Mouse (Mus musculus) forebrain, postnatal 0 days (tissue): ENCODE results near the gene Ccdc121. TPM values are rescaled to one million over a fixed set of nuclear protein-coding genes. Genes with fewer than 3 reads are reported as not detected.
"Not testable (repeated sequence)": the region's sequence is repeated elsewhere in the genome, so short reads cannot be mapped to it uniquely, and the experiment has no call there.

Experiments used
- ATAC-seq: fragments of 200-750 bp; cut with Nextera tagmentation; 2 replicates; pipeline ENCODE4 v1.8.0; 2017; ENCODE audit warnings: mild to moderate bottlenecking, moderate library complexity
- DNase-seq: peaks from one replicate; pipeline ENCODE4 v3.0.0-alpha.2; 2015
- H3K27ac ChIP-seq: fragments of 300-500 bp; sonication (generic); 2 replicates; pipeline ENCODE4 v1.5.1; 2014; ENCODE audit warnings: low read depth, mild to moderate bottlenecking, antibody characterized with exemption, low read length, moderate library complexity, mixed read lengths
- H3K27me3 ChIP-seq: fragments of 300-500 bp; sonication (generic); 2 replicates; pipeline ENCODE4 v1.6.1; 2014; ENCODE audit warnings: mild to moderate bottlenecking, low read length, mixed read lengths; ENCODE audit not compliant: insufficient read depth
- H3K36me3 ChIP-seq: fragments of 300-500 bp; sonication (generic); 2 replicates; pipeline ENCODE4 v1.6.1; 2014; ENCODE audit warnings: mild to moderate bottlenecking, moderate library complexity; ENCODE audit not compliant: insufficient read depth
- H3K4me1 ChIP-seq: fragments of 300-500 bp; sonication (generic); 2 replicates; pipeline ENCODE4 v1.6.1; 2014; ENCODE audit warnings: antibody characterized with exemption; ENCODE audit not compliant: insufficient read depth
- H3K4me2 ChIP-seq: fragments of 300-500 bp; sonication (generic); 2 replicates; pipeline ENCODE4 v1.6.1; 2014; ENCODE audit warnings: low read depth, mild to moderate bottlenecking, moderate library complexity
- H3K4me3 ChIP-seq: fragments of 300-500 bp; sonication (generic); 2 replicates; pipeline ENCODE4 v1.5.1; 2014; ENCODE audit warnings: low read depth, low read length, mixed read lengths
- H3K9ac ChIP-seq: fragments of 300-500 bp; sonication (generic); 2 replicates; pipeline ENCODE4 v1.6.1; 2014; ENCODE audit warnings: mild to moderate bottlenecking
- H3K9me3 ChIP-seq: fragments of 300-500 bp; sonication (generic); 2 replicates; pipeline ENCODE4 v1.6.1; 2016; ENCODE audit warnings: low read length
- CTCF ChIP-seq: sonication (generic); IDR thresholded peaks from 2 replicates; pipeline ENCODE4 v1.5.1; 2016; ENCODE audit warnings: antibody characterized with exemption, control low read depth, low read depth
- WGBS: fragments of 180-500 bp; shearing (Covaris S2); extraction: QIAGEN DNeasy Blood & Tissue Kit; methylation state at CpG from one replicate; pipeline ENCODE4 v1.1.7; 2014; 5-methylcytosine and 5-hydroxymethylcytosine counted together
- polyA plus RNA-seq: library from polyadenylated mRNA; unstranded; fragments of >200 nt; fragmentation: Nextera tagmentation; extraction: Ambion mirVana; gene quantifications from 2 replicates; pipeline ENCODE4 v1.2.1, GENCODE M21; 2015
- total RNA-seq: library from RNA; depleted of rRNA; stranded (reverse); fragments of >200 nt; gene quantifications from 2 replicates; pipeline ENCODE4 v1.2.3, GENCODE M21; 2014

The Ccdc121 gene
- total and polyA plus RNA-seq, 2 experiments from 2014 or later: 0.38 to 0.51 TPM

DNA sequence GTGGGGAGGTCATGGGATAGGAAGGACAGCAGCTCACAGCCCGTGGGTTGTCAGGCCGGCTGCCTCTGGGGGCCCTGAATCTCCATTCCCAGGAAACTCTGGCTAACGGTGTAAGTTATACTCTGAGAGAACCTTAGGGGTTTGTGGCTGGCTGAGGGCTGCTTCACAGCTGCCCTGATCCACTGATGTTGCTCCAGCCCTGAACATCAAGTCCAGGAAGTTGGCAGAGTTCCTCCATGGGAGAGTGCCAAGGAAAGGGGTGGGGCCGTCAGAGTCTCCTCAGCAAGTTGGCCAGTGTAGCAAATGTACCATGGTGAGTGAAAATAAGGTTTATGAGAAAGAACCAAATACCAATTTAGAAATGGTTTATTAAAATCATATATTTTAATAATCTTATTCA lies 18.1 kb upstream of the Ccdc121 start:
- DNase-seq (peak; percentile 57), ATAC-seq (no peak)
- H3K4me1 ChIP-seq: no peaks in the 10 kb centered on the region
- 55% methylated on average over 4 of the region's 4 CpGs for WGBS
- no peak for TF ChIP-seq CTCF
- no peak overlapping the region for H3K9ac ChIP-seq
- no peak overlapping the region for H3K4me3 ChIP-seq
- no peak overlapping the region for H3K27ac ChIP-seq
- no peak overlapping the region for H3K4me2 ChIP-seq
- H3K9me3 ChIP-seq: no peaks in the 10 kb centered on the region
- H3K27me3 ChIP-seq: no peaks in the 10 kb centered on the region
- H3K36me3 ChIP-seq: no peaks in the 10 kb centered on the region

GRCm38 (mm10) chr1:181525996-181526395 lies 14.7 kb upstream of the Ccdc121 start:
- H3K27me3 ChIP-seq: no peaks in the 10 kb centered on the region
- no peaks in the 10 kb centered on the region for H3K9me3 ChIP-seq
- no peak for DNase-seq
- no peak overlapping the region for H3K9ac ChIP-seq
- H3K4me2 ChIP-seq: no peak overlapping the region
- H3K4me3 ChIP-seq: no peak overlapping the region
- no peak overlapping the region for H3K27ac ChIP-seq
- ATAC-seq: no peak
- 63% methylated on average over 5 of the region's 5 CpGs for WGBS
- TF ChIP-seq CTCF: no peak
- no peaks in the 10 kb centered on the region for H3K36me3 ChIP-seq
- no peaks in the 10 kb centered on the region for H3K4me1 ChIP-seq

GRCm38 (mm10) chr1:181523831-181524230 lies 12.6 kb upstream of the Ccdc121 start:
- Histone ChIP-seq H3K27ac (no peak overlapping the region), H3K36me3 (no peaks in the 10 kb centered on the region), H3K4me1 (no peaks in the 10 kb centered on the region), H3K9me3 (no peaks in the 10 kb centered on the region), H3K27me3 (no peaks in the 10 kb centered on the region), H3K4me2 (no peak overlapping the region), H3K4me3 (no peak overlapping the region), H3K9ac (no peak overlapping the region)
- DNase-seq (no peak), ATAC-seq (no peak)
- no peak for TF ChIP-seq CTCF
- WGBS: 47% methylated on average over 5 of the region's 5 CpGs

- Histone ChIP-seq H3K27ac (no peak overlapping the region), H3K9ac (no peak overlapping the region), H3K4me2 (no peak overlapping the region), H3K4me1 (no peaks in the 10 kb centered on the region), H3K27me3 (no peaks in the 10 kb centered on the region), H3K4me3 (no peak overlapping the region), H3K9me3 (no peaks in the 10 kb centered on the region), H3K36me3 (no peaks in the 10 kb centered on the region)
- 53% methylated on average over 11 of the region's 11 CpGs for WGBS
- peak; percentile 50; the same call in 1 of the 2 replicates for ATAC-seq
- no peak for DNase-seq
- TF ChIP-seq CTCF: no peak
These were observed 10.3 kb upstream of the Ccdc121 start for GRCm38 (mm10) chr1:181521401-181522091.

- H3K27ac ChIP-seq: no peak overlapping the region
- TF ChIP-seq CTCF: peak; percentile 38
- no peaks in the 10 kb centered on the region for H3K9me3 ChIP-seq
- no peaks in the 10 kb centered on the region for H3K4me1 ChIP-seq
- H3K27me3 ChIP-seq: no peaks in the 10 kb centered on the region
- WGBS: 83% methylated on average over 4 of the region's 4 CpGs
- H3K9ac ChIP-seq: no peak overlapping the region
- no peaks in the 10 kb centered on the region for H3K36me3 ChIP-seq
- DNase-seq (no peak), ATAC-seq (no peak)
- H3K4me3 ChIP-seq: no peak overlapping the region
- H3K4me2 ChIP-seq: no peak overlapping the region
These were observed 7.9 kb upstream of the Ccdc121 start for GRCm38 (mm10) chr1:181519137-181519536.

DNA sequence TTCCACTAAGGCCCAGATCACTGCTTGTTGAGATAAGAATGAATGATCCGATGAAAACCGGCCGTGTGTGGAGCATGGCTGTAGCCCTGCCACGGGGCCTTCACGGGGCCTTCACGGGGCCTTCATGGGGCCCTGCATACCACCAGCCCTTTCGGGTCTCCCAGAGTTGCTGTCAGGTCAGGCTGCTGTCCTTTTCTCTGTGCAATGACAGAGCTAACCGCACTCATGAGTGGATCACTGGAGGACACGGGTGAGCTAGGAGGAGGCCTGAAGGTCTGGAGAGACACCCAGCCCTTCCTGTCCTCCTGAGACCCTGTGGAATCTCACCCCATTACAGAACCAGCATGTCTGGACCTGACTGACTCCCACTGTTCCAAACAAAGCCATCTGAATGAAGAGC lies 6.8 kb upstream of the Ccdc121 start:
- no peak overlapping the region for H3K4me2 ChIP-seq
- H3K4me1 ChIP-seq: no peaks in the 10 kb centered on the region
- H3K4me3 ChIP-seq: no peak overlapping the region
- H3K9ac ChIP-seq: no peak overlapping the region
- DNase-seq (no peak), ATAC-seq (no peak)
- H3K36me3 ChIP-seq: no peaks in the 10 kb centered on the region
- H3K9me3 ChIP-seq: no peaks in the 10 kb centered on the region
- no peak overlapping the region for H3K27ac ChIP-seq
- H3K27me3 ChIP-seq: no peaks in the 10 kb centered on the region
- WGBS: 93% methylated on average over 9 of the region's 9 CpGs
- TF ChIP-seq CTCF: no peak

GRCm38 (mm10) chr1:181512430-181513129 lies 1.3 kb upstream of the Ccdc121 start:
- no peaks in the 10 kb centered on the region for H3K36me3 ChIP-seq

DNA sequence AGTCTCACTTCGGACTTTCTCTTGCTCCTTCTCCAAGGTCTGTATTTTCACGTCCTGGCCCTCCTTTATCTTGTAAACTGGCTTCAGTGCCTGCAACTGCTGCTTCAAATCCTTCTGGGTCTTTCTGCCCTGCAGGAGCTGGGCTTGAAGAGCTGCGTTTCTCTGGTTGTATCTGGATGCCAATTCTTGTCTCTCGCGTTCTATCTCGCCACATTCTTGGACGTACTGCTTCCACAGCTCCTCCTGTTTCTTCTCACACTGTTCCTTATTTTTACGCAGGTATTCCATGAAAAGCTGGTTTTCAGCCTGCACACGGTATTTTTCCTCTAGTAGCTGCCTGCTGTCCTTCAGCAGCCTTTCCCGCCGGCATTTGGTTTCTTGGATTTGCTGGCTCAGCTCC lies 396 bp downstream of the Ccdc121 start:
- not testable (repeated sequence) for H3K4me1 ChIP-seq, H3K9ac ChIP-seq, H3K4me3 ChIP-seq, H3K9me3 ChIP-seq, DNase-seq, ATAC-seq, H3K27me3 ChIP-seq, H3K36me3 ChIP-seq
- peak overlapping the region; percentile 13; the same call in 1 of the 2 replicates for H3K4me2 ChIP-seq
- WGBS: 61% methylated on average over 11 of the region's 11 CpGs
- 0 out of 2 replicates have a peak overlapping the region, but pooled peaks have one; percentile 16 for H3K27ac ChIP-seq

More at GRCm38 (mm10) chr1:181512430-181513129, 1.3 kb upstream of the Ccdc121 start:
- Histone ChIP-seq H3K4me3 (no peak overlapping the region), H3K27ac (no peak overlapping the region), H3K9ac (no peak overlapping the region), H3K4me1 (no peaks in the 10 kb centered on the region), H3K9me3 (no peaks in the 10 kb centered on the region), H3K4me2 (no peak overlapping the region), H3K27me3 (no peaks in the 10 kb centered on the region)
- ATAC-seq: no peak; the same call in 1 of the 2 replicates
- DNase-seq: no peak
- 78% methylated on average over 15 of the region's 15 CpGs for WGBS
- TF ChIP-seq CTCF: no peak
